Mouse (Mus musculus) intestine, embryonic 15.5 days (tissue): ENCODE data around the gene Gabrd. TPM values are rescaled to one million over a fixed set of nuclear protein-coding genes. Genes with fewer than 3 reads are reported as not detected.

ENCODE experiments used
- ATAC-seq: fragments of 200-750 bp; cut with Nextera tagmentation; 2 replicates; pipeline ENCODE4 v1.8.0; 2017; ENCODE audit warnings: moderate TSS enrichment, moderate library complexity
- H3K27ac ChIP-seq: fragments of 300-500 bp; sonication (generic); 2 replicates; pipeline ENCODE4 v1.5.1; 2015; ENCODE audit warnings: mild to moderate bottlenecking, inconsistent platforms
- H3K27me3 ChIP-seq: fragments of 300-500 bp; sonication (generic); replicated peaks from 2 replicates; pipeline ENCODE4 v1.6.1; 2015; ENCODE audit warnings: inconsistent platforms
- H3K36me3 ChIP-seq: fragments of 300-500 bp; sonication (generic); 2 replicates; pipeline ENCODE4 v1.6.1; 2015; ENCODE audit warnings: inconsistent platforms
- H3K4me1 ChIP-seq: fragments of 300-500 bp; sonication (generic); replicated peaks from 2 replicates; pipeline ENCODE4 v1.6.1; 2015; ENCODE audit warnings: inconsistent platforms
- H3K4me2 ChIP-seq: fragments of 300-500 bp; sonication (generic); replicated peaks from 2 replicates; pipeline ENCODE4 v1.6.1; 2015; ENCODE audit warnings: mild to moderate bottlenecking, inconsistent platforms
- H3K4me3 ChIP-seq: fragments of 300-500 bp; sonication (generic); replicated peaks from 2 replicates; pipeline ENCODE4 v1.5.1; 2015; ENCODE audit warnings: inconsistent platforms
- H3K9ac ChIP-seq: fragments of 300-500 bp; sonication (generic); 2 replicates; pipeline ENCODE4 v1.6.1; 2015; ENCODE audit warnings: inconsistent platforms
- H3K9me3 ChIP-seq: fragments of 300-500 bp; sonication (generic); 2 replicates; pipeline ENCODE4 v1.6.1; 2016; ENCODE audit warnings: inconsistent platforms
- WGBS: fragments of 180-500 bp; shearing (Covaris S2); methylation state at CpG from one replicate; pipeline ENCODE4 v1.1.7; 2015; 5-methylcytosine and 5-hydroxymethylcytosine counted together
- polyA plus RNA-seq: library from polyadenylated mRNA; unstranded; fragments of >200 nt; fragmentation: Nextera tagmentation; extraction: Ambion mirVana; gene quantifications from 2 replicates; pipeline ENCODE4 v1.2.1, GENCODE M21; 2015

Gene Gabrd
- polyA plus RNA-seq, 1 experiment from 2014 or later: 0.10 TPM

- Histone ChIP-seq H3K27me3 (no peaks in the 10 kb centered on the region), H3K36me3 (no peaks in the 10 kb centered on the region), H3K27ac (no peak overlapping the region), H3K4me1 (peaks cover 4% of the 10 kb centered on the region), H3K4me3 (no peak overlapping the region), H3K9me3 (no peaks in the 10 kb centered on the region), H3K4me2 (no peak overlapping the region), H3K9ac (no peak overlapping the region)
- no peak for ATAC-seq
- 78% methylated on average over 5 of the region's 5 CpGs for WGBS
Observed at GRCm38 (mm10) chr4:155371797-155372735, 25.8 kb downstream of the Gabrd start.

DNA sequence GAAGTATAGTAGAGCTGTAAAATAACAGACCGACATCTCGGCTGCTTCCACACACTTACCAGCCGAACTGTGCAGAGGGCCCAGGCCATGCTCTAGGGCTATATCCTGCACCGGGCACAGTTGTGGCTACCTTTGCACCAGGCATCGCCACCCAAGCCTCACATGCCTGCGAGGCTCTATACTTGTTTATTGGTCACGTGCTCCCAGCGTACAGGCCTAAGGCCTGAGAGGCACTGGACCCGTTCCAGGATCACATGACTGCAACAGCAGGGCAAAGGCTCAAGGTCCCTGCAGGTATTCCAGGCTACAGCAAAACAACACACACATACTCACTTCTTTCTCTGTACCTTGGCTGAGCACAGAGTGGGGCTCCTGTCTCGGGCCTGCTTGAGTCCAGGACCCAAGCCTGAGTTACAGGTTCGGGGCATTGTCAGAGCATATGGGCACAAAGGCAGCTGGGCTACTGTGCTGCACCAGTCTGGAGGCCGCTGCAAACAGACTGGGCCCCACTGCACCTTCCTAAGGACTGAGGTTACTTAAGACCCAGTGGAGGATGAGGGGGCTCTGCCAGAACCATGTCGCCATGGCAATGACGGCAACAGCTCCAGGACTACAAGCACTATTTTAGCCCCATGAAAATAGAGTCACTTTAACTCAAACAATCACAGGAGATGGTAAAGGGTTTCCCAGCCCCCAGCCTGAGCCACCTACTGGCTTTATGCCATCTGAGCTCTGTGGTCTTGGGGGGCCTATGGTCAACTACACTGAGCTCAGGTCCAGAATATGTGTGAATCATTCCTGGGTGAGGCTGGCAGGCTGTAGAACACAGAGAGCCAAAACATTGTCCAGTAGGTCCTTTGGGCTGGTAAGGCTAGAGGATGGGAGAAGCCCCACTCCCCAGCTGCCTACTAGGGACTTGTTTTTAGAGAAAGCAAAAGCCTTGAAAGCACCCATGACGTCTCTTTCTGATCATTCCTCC is 26.9 kb downstream of the Gabrd start:
- Histone ChIP-seq H3K4me1 (peaks cover 7% of the 10 kb centered on the region), H3K4me2 (no peak overlapping the region), H3K9me3 (no peaks in the 10 kb centered on the region), H3K27ac (no peak overlapping the region), H3K36me3 (no peaks in the 10 kb centered on the region), H3K9ac (no peak overlapping the region; the same call in 1 of the 2 replicates), H3K4me3 (no peak overlapping the region), H3K27me3 (no peaks in the 10 kb centered on the region)
- WGBS: 79% methylated on average over 15 of the region's 15 CpGs
- peak; percentile 76 for ATAC-seq

- no peak overlapping the region for H3K27ac ChIP-seq
- H3K4me2 ChIP-seq: no peak overlapping the region
- H3K36me3 ChIP-seq: no peaks in the 10 kb centered on the region
- peaks cover 7% of the 10 kb centered on the region for H3K4me1 ChIP-seq
- H3K4me3 ChIP-seq: no peak overlapping the region
- H3K9ac ChIP-seq: no peak overlapping the region
- H3K27me3 ChIP-seq: no peaks in the 10 kb centered on the region
- no peak for ATAC-seq
- 31% methylated on average over 12 of the region's 12 CpGs for WGBS
- H3K9me3 ChIP-seq: no peaks in the 10 kb centered on the region
Observed at GRCm38 (mm10) chr4:155368684-155369083, 29.2 kb downstream of the Gabrd start.

DNA sequence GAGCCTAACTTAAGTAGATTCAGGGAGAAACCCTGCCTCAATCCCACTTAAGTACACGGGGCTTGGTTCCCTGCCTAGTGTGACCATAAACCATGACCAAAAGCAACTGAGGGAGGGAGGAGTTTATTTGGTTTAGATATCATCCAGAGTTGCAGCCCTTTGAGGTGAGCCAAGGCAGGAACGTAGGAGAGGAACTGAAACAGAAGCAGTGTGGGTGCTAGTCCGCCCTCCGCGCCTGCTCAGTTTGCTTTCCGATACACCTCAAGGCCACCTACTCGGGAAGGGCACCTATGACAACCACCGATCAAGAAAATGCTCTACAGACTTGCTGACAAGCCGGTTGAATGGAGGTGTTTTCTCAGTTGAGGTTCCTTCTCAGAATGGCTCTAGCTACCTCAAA is 30.2 kb downstream of the Gabrd start:
- Histone ChIP-seq H3K27me3 (0 out of 2 replicates have a peak, but pooled peaks cover under 1% of the 10 kb centered on the region), H3K36me3 (no peaks in the 10 kb centered on the region), H3K27ac (no peak overlapping the region), H3K4me2 (0 out of 2 replicates have a peak overlapping the region, but pooled peaks have one; percentile 1), H3K4me3 (no peak overlapping the region), H3K9ac (no peak overlapping the region), H3K9me3 (no peaks in the 10 kb centered on the region), H3K4me1 (peaks cover 7% of the 10 kb centered on the region)
- no peak for ATAC-seq
- 57% methylated on average over 9 of the region's 9 CpGs for WGBS

DNA sequence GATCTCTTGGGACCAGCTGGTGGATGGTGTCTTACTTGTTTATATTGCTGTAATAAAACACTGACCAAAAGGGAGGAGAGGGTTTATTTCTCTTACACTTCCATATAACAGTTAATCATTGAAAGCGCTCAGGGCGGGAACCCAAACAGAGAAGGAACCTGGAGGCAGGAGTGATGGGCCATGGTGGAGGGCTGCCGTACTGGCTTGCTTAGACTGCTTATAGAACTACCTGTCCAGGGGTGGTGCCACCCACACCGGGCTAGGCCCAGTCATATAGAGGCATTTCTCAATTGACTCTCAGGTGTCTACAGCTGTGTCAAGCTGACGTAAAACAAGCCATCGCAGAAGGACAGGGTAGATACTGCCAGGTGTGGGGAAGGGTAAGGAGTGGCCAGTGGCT is 31.1 kb downstream of the Gabrd start:
- Histone ChIP-seq H3K4me3 (no peak overlapping the region), H3K4me2 (peak overlapping the region; percentile 30; the same call in 1 of the 2 replicates), H3K36me3 (no peaks in the 10 kb centered on the region), H3K9me3 (no peaks in the 10 kb centered on the region), H3K4me1 (peaks cover 7% of the 10 kb centered on the region), H3K27ac (peak overlapping the region; percentile 41; the same call in 1 of the 2 replicates), H3K9ac (no peak overlapping the region), H3K27me3 (peaks cover 10% of the 10 kb centered on the region)
- WGBS: 35% methylated on average over 6 of the region's 6 CpGs
- peak; percentile 55 for ATAC-seq

- peak overlapping the region; percentile 51 for H3K4me3 ChIP-seq
Observed at GRCm38 (mm10) chr4:155362443-155362842, 35.5 kb downstream of the Gabrd start.

GRCm38 (mm10) chr4:155361303-155361791 is 36.6 kb downstream of the Gabrd start, which contains the start of gene Prkcz:
Gene Prkcz, minus strand, starts transcription at chr4:155361361.
- peak; percentile 98 for ATAC-seq
- peak within 1 kb of the TSS; percentile 85 for H3K27ac ChIP-seq
- under 1% methylated on average over 51 of the region's 51 CpGs for WGBS
- peaks cover 2% of the 10 kb centered on the region; the same call in 1 of the 2 replicates for H3K4me1 ChIP-seq
- no peaks in the 10 kb centered on the region for H3K36me3 ChIP-seq
- no peaks in the 10 kb centered on the region for H3K9me3 ChIP-seq
- peak within 1 kb of the TSS; percentile 50 for H3K9ac ChIP-seq
- peak within 1 kb of the TSS; percentile 51 for H3K4me3 ChIP-seq
- peaks cover 40% of the 10 kb centered on the region for H3K27me3 ChIP-seq
- peak within 1 kb of the TSS; percentile 63 for H3K4me2 ChIP-seq

More at GRCm38 (mm10) chr4:155362443-155362842, 35.5 kb downstream of the Gabrd start:
- no peak for ATAC-seq
- Histone ChIP-seq H3K4me1 (peaks cover 9% of the 10 kb centered on the region), H3K9ac (no peak overlapping the region), H3K27ac (no peak overlapping the region), H3K4me2 (peak overlapping the region; percentile 63), H3K27me3 (peaks cover 40% of the 10 kb centered on the region), H3K9me3 (no peaks in the 10 kb centered on the region), H3K36me3 (no peaks in the 10 kb centered on the region)
- WGBS: 32% methylated on average over 5 of the region's 5 CpGs

GRCm38 (mm10) chr4:155360856-155361255 is 37.1 kb downstream of the Gabrd start:
- H3K27me3 ChIP-seq: peaks cover 40% of the 10 kb centered on the region
- 1% methylated on average over 42 of the region's 42 CpGs for WGBS
- H3K36me3 ChIP-seq: no peaks in the 10 kb centered on the region

DNA sequence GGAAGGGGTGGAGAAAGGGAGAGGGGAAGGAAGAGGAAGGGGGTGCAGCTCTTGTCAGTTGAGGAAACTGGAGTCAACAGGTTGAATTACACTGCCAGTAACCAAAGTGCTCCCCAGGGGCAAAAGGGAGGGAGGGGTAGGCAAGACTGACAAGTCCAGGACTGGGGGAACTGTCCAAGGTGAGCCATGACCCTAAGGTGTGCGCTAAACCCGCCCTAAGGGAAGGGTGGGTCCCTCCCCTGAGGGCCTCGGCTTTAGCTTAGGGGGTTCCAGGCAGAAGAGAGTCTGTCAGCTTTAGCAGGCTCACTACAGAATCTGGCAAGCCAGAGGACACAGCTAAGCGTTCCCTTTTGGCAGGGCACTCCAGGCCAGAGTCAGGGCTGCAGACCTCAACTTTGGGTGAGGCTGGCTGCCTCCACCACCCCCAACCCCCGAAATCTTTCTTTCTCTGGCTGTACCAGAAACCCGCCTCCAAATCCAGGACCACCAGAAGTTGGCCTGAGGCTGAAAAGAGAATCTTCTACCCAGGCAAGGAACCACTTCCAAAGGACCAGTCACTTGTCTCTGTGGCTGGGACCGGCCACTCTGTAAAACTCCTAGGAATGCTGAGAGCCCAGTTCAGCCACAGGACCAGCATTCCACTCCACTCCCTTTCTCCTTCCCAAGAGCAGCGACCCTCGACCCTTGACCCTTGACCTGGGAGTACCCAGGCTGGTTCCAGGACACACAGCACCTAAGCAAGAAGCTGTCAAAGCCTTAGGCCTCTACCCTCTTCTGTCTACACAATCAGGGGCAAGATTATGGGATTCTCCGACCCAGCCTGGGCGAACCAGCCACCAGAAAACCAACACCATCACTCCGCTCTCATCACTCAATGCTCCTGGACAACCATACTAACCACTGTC is 38.1 kb downstream of the Gabrd start:
- no peaks in the 10 kb centered on the region for H3K9me3 ChIP-seq
- H3K4me1 ChIP-seq: peaks cover 2% of the 10 kb centered on the region; the same call in 1 of the 2 replicates
- peaks cover 40% of the 10 kb centered on the region for H3K27me3 ChIP-seq
- no peak overlapping the region for H3K9ac ChIP-seq
- WGBS: 39% methylated on average over 12 of the region's 12 CpGs
- H3K27ac ChIP-seq: no peak overlapping the region
- no peak for ATAC-seq
- H3K4me3 ChIP-seq: peak overlapping the region; percentile 51
- H3K36me3 ChIP-seq: no peaks in the 10 kb centered on the region
- peak overlapping the region; percentile 63 for H3K4me2 ChIP-seq

More at GRCm38 (mm10) chr4:155360856-155361255, 37.1 kb downstream of the Gabrd start:
- Histone ChIP-seq H3K4me2 (peak overlapping the region; percentile 63), H3K27ac (peak overlapping the region; percentile 85), H3K9me3 (no peaks in the 10 kb centered on the region), H3K9ac (peak overlapping the region; percentile 41), H3K4me3 (peak overlapping the region; percentile 51), H3K4me1 (peaks cover 2% of the 10 kb centered on the region; the same call in 1 of the 2 replicates)
- peak; percentile 71 for ATAC-seq

DNA sequence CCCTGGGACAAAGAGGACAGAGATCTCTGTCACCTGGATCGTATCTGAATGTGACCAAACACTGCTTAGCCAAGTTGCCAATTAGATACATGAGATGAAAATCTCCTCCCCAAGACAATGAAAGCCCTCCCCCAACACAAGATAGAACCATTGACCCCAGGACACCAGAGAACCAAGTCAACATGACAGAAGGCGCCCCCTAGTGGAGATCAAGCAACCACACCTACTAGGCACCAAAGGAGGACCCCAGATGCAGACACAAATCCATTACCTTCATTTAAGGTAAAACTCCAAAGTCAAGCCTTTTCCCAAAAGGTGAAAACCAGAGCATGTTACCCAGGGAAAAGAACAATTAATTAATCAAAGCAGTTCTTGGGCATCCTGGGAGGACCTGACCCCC is 40.3 kb downstream of the Gabrd start:
- 55% methylated on average over 2 of the region's 2 CpGs for WGBS
- H3K36me3 ChIP-seq: no peaks in the 10 kb centered on the region
- no peak overlapping the region for H3K27ac ChIP-seq
- H3K27me3 ChIP-seq: peaks cover 39% of the 10 kb centered on the region
- H3K9me3 ChIP-seq: no peaks in the 10 kb centered on the region
- H3K4me3 ChIP-seq: no peak overlapping the region
- peaks cover 2% of the 10 kb centered on the region; the same call in 1 of the 2 replicates for H3K4me1 ChIP-seq
- no peak overlapping the region for H3K9ac ChIP-seq
- no peak for ATAC-seq
- H3K4me2 ChIP-seq: no peak overlapping the region

DNA sequence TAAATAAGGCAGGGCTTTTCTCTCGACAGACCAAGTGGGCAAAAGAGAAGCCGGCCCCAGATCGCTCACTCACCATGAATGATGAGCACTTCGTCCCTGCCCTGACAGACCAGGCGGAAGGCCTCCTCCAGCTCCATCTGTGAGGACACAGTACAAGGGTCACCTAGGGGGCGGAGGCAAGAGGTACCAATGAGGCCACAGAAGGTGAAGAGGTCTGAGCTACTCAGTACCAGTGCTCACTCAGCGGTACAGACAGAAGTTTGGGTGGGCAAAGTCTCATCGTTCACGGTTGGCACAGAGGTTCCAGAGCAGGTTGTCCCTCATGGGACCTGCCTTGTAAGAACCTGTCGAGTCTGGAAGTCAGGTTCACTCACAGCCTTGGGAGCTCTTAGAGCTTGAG is 41.6 kb downstream of the Gabrd start:
- Histone ChIP-seq H3K27ac (no peak overlapping the region), H3K27me3 (peaks cover 26% of the 10 kb centered on the region), H3K4me3 (no peak overlapping the region), H3K9ac (no peak overlapping the region), H3K4me2 (no peak overlapping the region), H3K4me1 (no peaks in the 10 kb centered on the region; the same call in 1 of the 2 replicates), H3K36me3 (no peaks in the 10 kb centered on the region), H3K9me3 (no peaks in the 10 kb centered on the region)
- ATAC-seq: no peak
- WGBS: 86% methylated on average over 10 of the region's 10 CpGs
